Mouse (Mus musculus) splenic B cell, adult 2 months (primary cell): ENCODE measurements around the gene Ifrd2.

Experiments
- DNase-seq: peaks from one replicate; pipeline ENCODE4 v3.0.0-alpha.2; 2011; ENCODE audit warnings: low read depth, low spot score
- H3K27me3 ChIP-seq: 2 replicates; pipeline ENCODE4 v1.6.1; 2012; ENCODE audit warnings: mild to moderate bottlenecking, low read length, moderate library complexity, mixed read lengths; ENCODE audit not compliant: control insufficient read depth, poor library complexity, insufficient read depth, severe bottlenecking
- H3K36me3 ChIP-seq: 2 replicates; pipeline ENCODE4 v1.6.1; 2012; ENCODE audit warnings: mild to moderate bottlenecking, low read length, moderate library complexity, mixed read lengths; ENCODE audit not compliant: control insufficient read depth, poor library complexity, insufficient read depth, severe bottlenecking

Gene Ifrd2

DNA sequence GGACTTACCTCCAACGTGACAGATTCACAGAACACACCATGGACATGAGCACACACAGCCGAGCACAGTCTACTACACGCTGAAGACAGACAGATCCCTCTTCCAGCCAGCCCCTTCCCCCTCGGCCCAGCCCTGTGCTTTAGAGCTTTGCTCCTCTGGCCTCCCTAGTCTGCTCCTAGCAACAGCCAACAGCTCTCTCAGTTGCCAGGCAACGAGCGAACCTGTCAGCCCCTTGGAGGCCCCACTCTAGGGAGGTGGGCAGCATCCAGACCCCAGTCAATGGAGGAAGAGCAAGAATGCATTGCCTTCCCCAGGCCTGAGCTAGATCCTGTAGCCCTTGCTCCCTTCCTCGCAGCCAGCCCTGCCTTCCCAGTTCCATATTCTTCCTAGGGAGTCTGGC, 49.6 kb downstream of the Ifrd2 start:
- H3K36me3 ChIP-seq = peaks cover 1% of the 10 kb centered on the region; the same call in 1 of the 2 replicates
- H3K27me3 ChIP-seq = no peaks in the 10 kb centered on the region
- DNase-seq = no peak

DNA sequence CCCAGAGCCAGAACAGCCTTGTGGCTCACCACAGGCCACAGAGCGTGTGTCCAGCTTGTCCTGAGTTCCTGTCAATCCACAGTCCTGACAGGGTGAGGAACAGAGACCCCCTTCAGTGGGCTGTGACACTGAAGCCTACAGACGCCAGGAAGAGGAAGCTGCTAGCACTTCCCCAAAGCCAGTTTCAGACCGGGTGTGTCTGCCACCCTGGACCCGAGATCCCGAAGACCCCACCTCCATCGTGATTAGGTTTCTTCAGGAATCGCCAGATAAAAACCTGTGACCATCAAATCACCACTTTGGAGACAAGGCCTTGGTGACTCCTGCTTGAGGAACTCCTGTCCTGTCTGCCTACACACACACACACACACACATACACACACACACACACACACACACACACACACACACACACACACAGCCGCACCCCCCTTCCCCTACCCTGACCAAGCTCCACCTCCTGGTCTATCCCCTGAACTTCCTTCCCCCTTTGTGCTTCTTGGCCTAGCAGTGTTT, 52.9 kb downstream of the Ifrd2 start:
- Histone ChIP-seq H3K36me3 (no peaks in the 10 kb centered on the region), H3K27me3 (no peaks in the 10 kb centered on the region)
- DNase-seq = peak; percentile 83

DNA sequence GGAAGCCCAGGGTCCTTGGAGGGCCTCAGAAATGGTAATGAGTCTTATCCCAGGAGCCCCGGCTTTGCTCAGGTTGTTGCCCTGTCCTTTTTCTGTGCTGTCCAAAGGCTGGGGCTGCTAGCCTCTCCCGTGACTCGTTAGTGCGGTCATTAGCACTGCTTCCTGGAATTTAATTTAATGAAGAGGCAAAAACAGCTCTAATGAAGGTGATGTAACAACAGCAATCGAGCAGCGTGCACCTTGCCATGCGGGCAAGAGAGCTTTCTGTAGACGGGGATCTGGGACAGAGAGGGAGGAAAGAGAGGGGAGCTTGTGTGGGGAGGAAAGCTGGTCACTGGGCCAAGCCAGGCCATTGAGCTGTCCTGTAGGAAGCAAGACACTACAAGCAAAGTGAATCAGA, 54.2 kb downstream of the Ifrd2 start:
- DNase-seq = no peak
- H3K36me3 ChIP-seq = no peaks in the 10 kb centered on the region
- H3K27me3 ChIP-seq = no peaks in the 10 kb centered on the region
